Mouse (Mus musculus) neural tube, embryonic 10.5 days (tissue): ENCODE data around the gene Ccdc7a.
"Not testable (repeated sequence)": the region's sequence is repeated elsewhere in the genome, so short reads cannot be mapped to it uniquely, and the experiment has no call there.

Experiments
- DNase-seq: peaks from one replicate; pipeline ENCODE4 v3.0.0-alpha.2; 2017; ENCODE audit warnings: low spot score; ENCODE audit errors: extremely low spot score

The Ccdc7a gene

DNA sequence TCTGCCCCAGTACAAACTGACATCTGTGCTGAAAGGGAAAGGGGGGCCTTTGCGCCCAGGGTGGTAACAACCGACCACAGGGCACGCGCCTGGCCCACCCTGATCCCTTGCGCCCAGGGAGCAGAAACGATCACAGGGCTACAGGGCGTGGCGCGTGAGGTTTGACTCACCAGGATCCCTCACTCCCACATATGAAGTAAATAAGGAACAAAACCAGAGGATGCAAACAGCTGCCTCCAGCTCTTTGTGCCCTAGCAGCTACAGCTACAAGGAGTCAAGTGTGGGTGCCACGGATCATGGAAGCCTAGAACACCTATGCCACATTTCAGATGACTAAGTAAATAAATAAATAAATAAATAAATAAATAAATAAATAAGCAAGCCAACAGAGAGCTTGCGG is at the start of gene Ccdc7a:
TSS of gene Ccdc7a (minus strand) at position 101 of the 400 bp plus-strand sequence.
- not testable (repeated sequence) for DNase-seq

DNA sequence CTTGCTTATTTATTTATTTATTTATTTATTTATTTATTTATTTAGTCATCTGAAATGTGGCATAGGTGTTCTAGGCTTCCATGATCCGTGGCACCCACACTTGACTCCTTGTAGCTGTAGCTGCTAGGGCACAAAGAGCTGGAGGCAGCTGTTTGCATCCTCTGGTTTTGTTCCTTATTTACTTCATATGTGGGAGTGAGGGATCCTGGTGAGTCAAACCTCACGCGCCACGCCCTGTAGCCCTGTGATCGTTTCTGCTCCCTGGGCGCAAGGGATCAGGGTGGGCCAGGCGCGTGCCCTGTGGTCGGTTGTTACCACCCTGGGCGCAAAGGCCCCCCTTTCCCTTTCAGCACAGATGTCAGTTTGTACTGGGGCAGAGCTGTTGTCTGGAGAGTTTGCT is 1.5 kb upstream of the Ccdc7a start, which contains the start of gene Ccdc7b:
TSS of gene Ccdc7b (plus strand) at position 301 of the 400 bp plus-strand sequence.
- not testable (repeated sequence) for DNase-seq

DNA sequence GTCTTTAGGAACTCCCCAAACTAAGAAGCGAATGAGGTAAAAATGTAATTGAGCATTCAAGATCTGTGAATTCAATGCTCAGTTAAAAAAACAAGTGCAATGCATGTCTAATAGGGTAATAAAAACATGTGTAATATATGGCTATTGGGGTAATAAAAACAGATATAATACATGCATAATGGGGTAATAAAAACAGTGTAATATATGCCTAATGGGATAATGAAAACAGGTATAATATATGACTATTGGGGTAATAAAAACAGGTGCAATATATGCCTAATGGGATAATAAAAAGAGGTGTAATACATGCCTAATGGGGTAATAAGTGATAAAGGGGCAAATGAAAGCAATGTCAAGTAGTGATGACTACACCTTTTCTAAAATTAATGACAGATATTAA is 73.9 kb downstream of the Ccdc7a start:
- DNase-seq: no peak

DNA sequence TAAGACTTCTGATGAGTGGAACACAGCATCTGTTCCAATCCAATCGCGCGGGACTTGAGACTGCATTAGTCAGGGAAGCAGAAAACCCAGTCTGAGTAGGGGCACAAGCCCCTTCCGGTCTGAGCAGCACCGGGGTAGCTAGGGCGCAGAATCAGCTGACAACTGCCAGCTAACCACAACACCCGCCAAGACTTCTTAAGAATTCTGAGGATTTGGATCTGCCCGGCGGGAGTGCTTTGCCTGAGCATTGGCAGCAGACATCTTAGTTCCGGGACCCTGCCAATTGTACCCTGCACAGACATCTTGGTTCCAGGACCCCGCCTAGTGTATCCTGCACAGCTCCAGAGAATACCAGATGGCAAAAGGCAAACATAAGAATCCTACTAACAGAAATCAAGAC is 116.4 kb downstream of the Ccdc7a start:
- not testable (repeated sequence) for DNase-seq

DNA sequence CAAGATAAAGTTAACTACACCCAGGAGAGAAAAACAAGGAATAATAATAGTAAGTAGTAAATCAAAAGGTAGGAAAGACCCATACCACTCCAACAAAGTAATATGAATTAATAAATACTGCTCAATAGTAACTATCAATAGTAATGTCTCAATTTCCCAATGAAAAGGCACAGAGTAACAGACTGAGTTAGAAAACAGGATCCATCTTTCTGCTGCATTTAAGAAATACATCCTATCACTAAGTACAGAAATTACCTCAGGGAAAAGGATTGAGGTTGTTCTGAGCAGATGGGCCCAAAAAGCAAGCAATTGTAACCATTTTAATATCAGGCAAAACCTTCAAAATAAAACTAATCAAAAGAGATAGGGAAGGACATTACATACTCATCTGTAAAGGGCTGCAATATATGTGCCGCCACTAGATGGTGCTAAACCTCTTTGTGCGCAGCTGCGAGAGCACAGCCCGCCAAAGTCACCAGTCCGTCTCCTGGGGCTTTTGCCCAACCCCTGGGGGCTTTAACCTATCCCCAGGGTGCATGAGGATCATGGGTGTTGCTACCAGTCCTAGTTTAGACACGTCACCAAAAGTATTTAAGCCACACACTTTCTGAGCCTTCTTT is 124.2 kb downstream of the Ccdc7a start:
- DNase-seq: not testable (repeated sequence)

DNA sequence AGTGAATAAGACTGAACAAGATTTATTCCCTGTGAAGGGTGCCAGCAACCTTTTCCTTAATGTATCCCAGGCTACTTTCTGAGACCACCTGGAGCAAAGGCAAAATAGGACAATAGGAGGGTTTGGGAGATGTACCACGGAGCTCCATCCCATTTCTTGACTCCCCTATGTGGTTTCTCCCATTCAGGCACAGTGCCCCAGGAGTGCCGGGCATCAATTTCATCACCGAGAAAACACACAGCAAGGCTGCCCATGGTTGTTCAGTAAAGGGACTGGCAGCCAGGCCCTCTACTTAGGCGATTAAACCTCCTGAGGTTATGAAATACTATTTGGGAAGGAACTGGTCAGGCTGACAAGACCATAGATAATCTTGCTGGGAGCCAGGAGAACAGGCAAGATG is 131.9 kb downstream of the Ccdc7a start:
- no peak for DNase-seq

DNA sequence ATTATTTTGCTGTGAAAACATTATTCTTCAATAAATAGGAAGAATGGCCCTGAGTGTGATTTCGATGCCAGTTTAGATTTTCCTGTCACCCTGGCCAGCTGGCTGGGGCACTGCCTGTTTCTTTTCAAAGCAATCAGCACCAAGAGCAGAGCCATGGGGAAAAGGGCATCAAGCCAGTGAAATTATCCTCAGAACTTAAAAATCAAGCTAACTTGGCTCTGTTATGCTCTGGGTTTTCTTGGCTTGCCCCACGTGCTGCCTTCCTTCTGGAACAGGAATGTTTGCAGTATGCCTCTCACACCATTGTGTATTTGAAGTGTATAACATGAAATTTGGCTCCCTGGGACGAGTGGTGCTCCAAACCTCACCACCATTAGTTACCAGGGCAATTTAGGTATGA is 182.6 kb downstream of the Ccdc7a start:
- no peak for DNase-seq

DNA sequence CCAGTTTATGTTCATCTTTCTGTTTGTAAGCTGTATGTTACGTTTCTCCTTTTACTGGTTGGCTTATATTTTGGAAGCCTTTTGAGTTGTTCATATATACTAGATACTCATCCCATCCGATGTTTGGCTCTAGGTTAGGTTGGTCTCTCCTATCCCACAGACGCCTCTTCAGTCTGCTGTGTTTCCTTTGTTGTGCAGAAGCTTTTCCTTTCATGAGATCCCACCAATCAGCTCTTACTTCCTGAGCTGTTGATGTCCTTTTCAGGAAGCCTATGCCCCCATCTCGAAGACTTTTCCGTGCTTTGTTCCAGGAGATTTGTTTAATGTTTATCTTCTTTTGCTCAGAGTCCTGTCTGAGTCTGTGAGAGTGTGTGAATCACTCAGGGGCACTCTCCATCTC is 221.6 kb downstream of the Ccdc7a start:
- no peak for DNase-seq

DNA sequence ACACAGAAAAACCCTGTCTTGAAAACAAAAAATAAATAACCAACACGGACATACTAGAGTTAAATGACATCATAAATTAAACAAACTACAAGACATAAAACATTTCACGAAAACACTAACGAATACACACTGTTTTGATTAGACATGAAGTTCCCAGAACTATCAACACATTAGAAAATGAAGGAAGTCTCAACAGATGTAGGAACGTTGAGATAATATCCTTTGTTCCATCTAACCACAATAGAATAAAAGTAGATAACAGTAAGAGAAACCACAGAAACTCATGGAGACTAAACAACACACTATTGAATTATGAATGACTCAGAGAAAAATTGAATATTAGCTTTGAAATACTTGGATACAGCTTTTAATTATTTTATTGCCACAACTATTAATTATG is 252.8 kb downstream of the Ccdc7a start:
- no peak for DNase-seq

DNA sequence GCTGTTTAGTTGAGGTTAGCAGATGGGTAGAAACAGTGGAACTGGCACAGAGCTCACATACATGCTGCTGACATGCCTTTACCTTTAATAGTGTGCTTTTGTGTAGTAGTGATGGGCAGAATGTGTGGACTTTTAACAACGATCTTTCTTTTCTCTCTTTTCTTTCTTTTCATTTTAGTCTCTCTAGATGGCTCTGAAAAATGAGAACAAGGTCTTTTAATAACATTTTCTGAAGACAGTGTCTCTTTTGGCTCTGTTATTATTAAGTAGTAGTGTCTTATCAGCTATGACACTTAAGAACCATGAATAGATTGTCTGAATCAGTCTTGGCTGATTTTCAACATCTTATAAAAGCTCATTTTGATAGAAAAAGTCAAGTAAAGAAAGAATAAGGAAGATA is 266.7 kb downstream of the Ccdc7a start, which contains the start of gene Gm3952:
TSS of gene Gm3952 (minus strand) at position 101 of the 400 bp plus-strand sequence.
- no peak for DNase-seq

DNA sequence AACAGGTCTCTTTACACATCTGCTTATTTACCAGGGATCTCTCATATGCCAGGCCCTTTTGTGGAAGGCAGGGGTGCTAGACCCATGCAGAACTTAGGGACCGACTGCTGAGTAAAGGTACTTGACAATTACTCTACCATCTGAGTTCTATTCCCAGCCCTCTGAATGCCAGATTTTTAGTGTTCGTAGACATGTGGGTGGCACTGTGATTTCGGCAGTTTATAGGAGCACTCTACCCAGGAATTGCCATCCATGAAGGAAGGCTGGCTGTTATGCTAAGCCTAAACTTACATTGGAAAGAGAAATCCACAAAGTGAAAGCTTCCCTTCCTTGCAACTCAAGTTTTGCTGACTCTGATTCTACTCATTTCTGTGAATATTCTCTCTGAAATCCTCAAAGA is 329.6 kb downstream of the Ccdc7a start:
- no peak for DNase-seq

DNA sequence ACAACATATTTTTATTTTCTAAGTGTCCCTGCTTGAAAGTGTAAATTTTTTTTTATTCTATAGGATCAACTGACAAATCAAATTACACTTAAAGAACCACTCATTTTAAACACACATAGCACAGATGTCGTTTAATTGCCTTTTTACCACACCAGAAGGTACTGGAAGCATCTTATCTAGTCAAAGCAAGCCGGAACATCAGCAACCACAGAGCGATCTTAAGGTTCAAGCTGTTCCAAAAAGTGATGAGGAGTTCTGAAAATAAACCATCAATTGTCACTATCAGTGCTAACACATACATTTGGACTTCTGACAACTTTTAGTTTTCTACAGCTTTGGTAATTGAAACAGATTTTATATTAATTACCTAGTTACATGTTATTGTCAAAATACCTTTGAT is 331.2 kb downstream of the Ccdc7a start:
- DNase-seq: no peak

DNA sequence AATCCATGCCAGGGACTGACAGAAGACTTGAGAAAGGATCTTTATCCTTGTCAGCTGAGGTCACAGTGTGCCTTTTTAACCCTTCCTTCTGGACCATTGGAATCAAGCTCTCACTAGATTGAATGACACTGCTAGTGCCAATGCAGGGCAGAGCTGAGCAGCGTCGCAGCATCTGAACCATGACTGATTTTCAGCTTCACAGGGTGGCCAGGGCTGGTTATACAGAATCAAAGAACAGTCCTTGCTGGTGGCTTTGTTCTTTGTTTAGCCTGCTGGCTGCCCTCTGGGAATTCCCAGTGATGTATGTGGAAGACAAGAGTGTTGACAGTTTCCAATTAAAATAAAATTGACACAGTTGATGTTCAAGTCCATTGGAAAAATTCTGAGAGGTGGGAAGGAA is 333.1 kb downstream of the Ccdc7a start:
- DNase-seq: no peak

DNA sequence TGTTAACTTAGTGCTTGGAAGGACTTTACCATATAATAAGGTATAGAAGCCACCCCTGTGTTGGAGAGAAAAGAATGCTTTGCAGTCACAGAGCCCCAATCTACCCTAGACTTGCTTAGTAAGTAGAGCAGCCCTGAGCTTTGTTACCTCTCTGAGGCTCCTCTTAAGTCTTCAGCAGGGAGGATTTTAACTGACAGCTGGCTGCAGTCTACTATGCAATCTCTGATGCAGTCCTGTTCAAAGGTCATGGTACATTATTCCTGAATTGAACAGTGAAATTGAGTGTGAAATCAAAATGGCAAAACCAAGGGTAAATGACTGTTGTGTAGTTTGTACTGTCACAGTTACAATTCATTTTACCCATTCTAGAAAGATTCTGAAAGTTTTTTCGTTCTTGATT is 338.1 kb downstream of the Ccdc7a start:
- DNase-seq: no peak

DNA sequence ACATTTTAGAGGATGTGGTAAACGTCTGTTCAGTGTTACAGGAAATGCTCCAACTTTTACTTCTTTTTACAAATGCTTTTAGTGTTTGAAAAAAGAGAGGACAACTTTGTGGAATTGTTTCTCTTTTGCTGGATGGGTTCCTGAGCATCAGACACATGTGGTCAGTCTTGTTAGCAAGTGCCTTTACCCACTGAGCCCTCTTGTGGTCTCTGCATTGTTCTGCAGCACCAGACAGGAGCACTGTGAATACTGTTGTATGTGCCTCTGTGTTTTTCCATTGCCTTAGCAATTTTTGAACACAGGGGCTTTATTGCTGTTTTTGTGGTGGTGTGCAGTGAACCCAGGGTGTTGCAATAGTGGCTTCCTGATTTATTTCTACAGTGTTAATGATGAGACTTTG is 340.5 kb downstream of the Ccdc7a start:
- no peak for DNase-seq

DNA sequence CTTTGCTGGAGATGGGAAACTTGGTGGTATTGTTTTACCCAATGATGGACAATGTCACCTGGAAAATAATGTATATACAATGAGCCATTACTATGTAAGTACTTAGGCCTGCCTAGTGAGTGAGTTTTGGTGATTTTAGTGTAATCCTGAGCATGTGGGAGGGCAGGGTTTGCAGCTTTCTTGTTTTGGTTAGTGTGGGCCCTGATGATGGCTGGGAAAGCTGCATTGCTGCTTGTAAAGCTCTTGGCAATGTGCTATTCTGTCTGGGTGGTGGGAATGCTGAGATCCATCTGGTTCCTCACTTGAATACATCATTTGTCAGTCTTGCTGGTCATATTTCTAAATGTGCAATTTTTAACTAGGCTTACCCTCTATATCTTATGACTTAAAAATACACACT is 349.1 kb downstream of the Ccdc7a start:
- DNase-seq: no peak

DNA sequence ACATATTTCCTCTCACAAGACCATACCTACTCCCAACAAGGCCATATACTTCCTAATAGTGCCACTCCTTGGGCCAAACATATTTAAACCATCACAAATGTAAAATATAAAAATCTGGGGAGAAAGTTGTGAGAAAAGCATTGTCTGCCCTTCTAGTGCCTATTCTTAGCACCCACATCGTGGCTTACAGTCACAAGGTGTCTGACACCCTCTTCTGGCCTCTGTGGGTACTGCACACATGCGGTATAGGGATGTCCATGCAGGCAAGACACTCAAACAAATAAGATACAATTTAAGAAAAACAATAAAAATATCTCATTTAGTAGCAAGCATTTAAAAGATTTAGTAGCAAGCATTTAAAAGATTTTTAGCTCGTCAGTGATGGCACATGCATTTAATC is 356.1 kb downstream of the Ccdc7a start:
- peak; percentile 82 for DNase-seq

DNA sequence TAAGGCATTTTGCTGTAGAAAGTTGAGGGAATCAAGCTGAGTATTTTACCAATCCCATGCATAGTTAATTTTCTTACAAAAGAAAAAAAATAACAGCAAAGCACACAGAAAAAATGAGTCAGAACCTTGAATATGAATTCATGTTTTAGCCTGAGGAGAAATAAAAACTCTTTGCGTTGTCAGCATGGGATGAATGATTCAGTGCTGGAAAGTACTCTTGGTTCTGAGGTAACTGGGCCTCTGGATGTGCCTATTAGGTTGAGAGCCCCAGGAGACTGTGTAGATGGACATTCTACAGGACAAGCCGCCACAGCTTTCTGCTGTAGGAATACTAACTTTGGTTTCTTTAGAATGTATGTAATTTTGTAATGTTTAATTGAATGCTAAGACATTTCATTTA is 360.5 kb downstream of the Ccdc7a start:
- no peak for DNase-seq

DNA sequence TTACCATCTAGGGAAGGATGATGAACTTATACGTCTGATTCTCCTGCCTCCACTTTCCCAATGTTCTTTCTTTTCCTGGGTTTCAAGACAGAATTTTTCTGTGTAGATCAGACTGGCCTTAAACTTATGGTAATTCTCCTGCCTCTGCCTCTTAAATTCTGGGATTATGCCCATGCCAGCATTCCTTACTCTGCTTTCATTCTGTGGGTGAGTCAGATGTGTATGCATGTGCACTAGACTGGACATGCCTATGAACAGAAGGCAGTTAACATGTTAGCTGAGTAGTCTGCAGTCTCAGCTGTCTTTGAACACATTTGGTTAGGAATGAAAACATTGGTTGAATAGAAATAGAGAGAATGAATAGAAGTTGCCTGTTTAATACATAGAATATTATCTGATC is 360.9 kb downstream of the Ccdc7a start:
- DNase-seq: no peak

DNA sequence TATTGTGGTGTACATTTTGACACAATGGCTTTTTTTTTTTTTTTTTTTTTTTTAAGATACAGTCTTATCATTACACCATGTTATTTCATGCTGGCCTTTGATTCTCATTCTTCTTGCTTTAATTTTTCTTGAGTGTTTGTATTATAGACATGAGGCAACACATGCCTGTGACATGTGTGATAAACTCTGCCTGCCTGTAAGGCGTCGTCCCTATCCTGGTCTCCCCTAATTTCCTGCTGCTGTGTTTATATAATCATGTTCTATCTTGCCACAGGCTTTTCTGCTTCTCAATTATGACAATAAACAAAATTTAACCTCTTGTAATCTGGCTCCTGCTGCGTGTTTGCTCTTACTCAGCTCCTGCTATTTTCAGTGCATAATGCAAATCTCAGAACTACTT is 367.4 kb downstream of the Ccdc7a start:
- no peak for DNase-seq

DNA sequence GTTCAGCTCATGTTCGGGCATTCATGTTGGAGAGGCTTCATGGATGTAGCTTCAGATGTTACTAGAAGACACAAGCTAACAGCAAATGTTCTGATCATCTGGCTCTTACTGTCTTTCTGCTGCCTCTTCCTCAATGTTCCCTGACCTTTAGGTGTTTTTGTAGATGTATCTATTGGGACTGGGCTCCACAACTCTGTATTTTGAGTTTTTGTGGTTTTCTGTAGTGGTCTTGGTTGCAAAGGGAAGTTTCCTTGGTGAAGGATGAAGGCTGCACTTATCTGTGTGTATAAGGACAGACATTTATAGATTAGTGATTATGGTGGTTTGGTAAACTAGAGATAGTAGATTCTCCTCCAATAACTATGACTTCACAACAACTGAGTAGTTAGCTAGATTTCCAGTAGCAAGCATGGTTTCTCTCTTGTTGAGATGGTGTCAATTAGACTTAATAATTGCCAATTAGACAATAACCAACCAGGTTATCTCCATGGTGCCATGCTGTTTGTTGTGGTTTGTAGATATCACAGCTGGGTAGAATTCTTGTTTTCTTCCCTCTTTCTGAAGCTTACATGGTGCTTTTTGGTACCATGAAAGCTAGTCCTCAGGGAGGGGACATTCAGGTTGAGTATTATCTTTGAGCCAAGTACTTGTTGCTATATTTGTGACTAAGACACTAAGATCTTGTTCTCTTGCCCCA is 368.5 kb downstream of the Ccdc7a start:
- no peak for DNase-seq

DNA sequence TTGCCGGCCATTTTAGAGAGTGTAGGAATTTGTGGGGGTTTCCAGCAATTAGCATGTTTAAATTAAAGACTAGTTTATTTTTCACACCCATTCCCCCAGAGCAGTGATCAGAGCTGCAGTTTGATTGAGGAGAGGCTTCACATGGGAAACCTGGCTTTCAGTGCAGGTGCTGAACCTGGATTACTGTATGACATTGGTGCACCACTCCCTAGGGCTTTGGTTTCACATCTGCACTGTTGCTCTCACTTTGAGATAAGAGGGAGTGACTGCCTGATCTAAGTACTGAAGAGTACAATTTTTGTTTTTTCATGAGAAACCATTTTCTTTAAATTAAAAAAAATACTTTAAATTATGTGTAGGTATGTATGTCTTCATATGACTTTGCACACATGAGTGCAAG is 375.3 kb downstream of the Ccdc7a start:
- DNase-seq: no peak

DNA sequence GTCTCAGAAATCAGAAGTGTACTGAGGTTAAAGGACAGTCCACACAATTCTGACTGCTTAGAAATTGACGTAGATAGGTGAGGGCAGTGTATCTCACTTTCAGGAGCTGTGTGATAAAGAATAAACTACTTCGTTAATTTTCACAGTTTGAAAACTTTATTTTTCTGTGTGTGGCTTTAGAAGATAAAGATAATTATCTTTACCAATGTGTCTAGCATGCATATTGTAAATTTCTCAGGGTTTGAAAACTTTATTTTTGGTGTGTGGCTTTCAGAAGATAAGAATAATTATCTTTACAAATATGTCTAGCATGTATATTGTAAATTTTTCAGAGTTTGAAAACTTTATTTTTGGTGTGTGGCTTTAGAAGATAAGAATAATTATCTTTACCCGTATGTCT is 376.6 kb downstream of the Ccdc7a start:
- no peak for DNase-seq
